Mouse (Mus musculus): ENCODE results near the gene Emx1. TPM values are rescaled to one million over a fixed set of nuclear protein-coding genes. Genes with fewer than 3 reads are reported as not detected.

Emx1 gene
- not detected in 2 replicates for polyA plus RNA-seq (2015; fragmentation: Nextera tagmentation; extraction: Ambion mirVana)

DNA sequence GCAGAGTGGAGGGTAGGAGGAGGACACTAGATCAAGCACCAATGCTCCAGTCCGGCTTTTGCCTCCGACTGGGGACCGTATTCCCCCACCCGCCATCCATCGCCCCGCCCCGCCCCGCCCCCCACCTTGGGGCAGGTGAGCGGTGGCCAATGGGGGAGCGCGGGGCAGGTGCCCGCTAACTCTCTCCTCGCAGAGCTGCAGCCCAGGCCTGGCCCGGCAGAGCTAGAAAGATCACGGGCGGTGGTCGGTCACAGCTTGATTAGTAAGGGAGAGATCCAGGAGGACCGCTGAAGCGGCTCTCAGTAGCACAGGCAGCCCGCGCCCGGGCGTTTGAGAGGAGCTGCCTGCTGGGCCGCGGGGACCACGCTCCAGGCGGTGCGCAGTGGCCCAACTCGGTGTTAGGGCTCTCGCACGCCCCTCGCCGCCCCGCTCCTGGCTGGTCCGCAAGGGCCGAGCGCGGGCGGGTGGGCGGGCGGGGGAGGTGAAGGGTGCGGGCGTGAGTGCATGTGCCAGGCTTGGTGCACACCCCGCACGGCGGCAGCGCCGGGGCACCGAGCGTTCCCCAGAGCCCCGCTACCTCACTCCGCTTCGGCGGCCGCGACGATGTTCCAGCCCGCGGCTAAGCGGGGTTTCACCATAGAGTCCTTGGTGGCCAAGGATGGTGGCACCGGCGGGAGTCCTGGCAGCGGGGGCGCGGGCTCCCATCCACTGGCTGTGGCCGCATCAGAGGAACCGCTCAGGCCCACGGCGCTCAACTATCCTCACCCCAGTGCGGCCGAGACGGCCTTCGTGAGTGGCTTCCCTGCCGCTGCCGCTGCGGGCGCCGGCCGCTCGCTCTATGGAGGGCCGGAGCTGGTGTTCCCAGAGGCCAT, at the start of gene Emx1:
Gene Emx1 (plus strand): TSS at position 99 of the 872 bp plus-strand sequence.

Other genes with a start within 250 kb of the Emx1 start
- gene Exoc6b, start 117.9 kb upstream of the Emx1 start, polyA plus RNA-seq (2015; fragmentation: Nextera tagmentation; extraction: Ambion mirVana) = 25.0 and 30.8 TPM in 2 replicates
- 41.0 and 41.3 TPM in 2 replicates for gene Spr, start 49.7 kb upstream of the Emx1 start, polyA plus RNA-seq (2015; fragmentation: Nextera tagmentation; extraction: Ambion mirVana)
- 108 TPM in 2 replicates for gene Sfxn5, start 146.0 kb downstream of the Emx1 start, polyA plus RNA-seq (2015; fragmentation: Nextera tagmentation; extraction: Ambion mirVana)
- gene Rab11fip5, start 187.2 kb downstream of the Emx1 start, polyA plus RNA-seq (2015; fragmentation: Nextera tagmentation; extraction: Ambion mirVana) = 25.9 and 30.9 TPM in 2 replicates
- not detected in 2 replicates for gene Noto, start 236.4 kb downstream of the Emx1 start, polyA plus RNA-seq (2015; fragmentation: Nextera tagmentation; extraction: Ambion mirVana)
- 54.8 and 59.5 TPM in 2 replicates for gene Smyd5, start 244.6 kb downstream of the Emx1 start, polyA plus RNA-seq (2015; fragmentation: Nextera tagmentation; extraction: Ambion mirVana)